ENCODE assay signal across 8 mouse cellular contexts in genomic region chr12:112151244-112151979, GRCm38 (mm10). TPM values are rescaled to one million over a fixed set of nuclear protein-coding genes. Genes with fewer than 3 reads are reported as not detected.
DNase-seq lines count a peak whose midpoint lies in the region; ATAC-seq lines count a peak whose summit lies in the region.

No protein-coding gene starts in this region.

- 57% methylated on average over 12 of the region's 12 CpGs for WGBS in heart, embryonic 16.5 days
- 32% methylated on average over 12 of the region's 12 CpGs for WGBS in stomach, embryonic 14.5 days

- no peaks in the 10 kb centered on the region for H3K9me3 ChIP-seq in heart, embryonic 16.5 days (replicated peaks; ENCODE audit: control insufficient read depth, low read length)
- H3K9me3 ChIP-seq in stomach, embryonic 14.5 days (ENCODE audit: control insufficient read depth, low read depth, low read length), result no peaks in the 10 kb centered on the region

- intact Hi-C loops in left cerebral cortex, postnatal 4 days (cut with DNase I), result no loop called here

- H3K4me1 ChIP-seq in heart, embryonic 16.5 days (ENCODE audit: control insufficient read depth, insufficient read depth, low read length), result peaks cover 20% of the 10 kb centered on the region
- peaks cover 20% of the 10 kb centered on the region for H3K4me1 ChIP-seq in stomach, embryonic 14.5 days (ENCODE audit: control insufficient read depth, insufficient read depth, low read length)

- no peak overlapping the region for H3K4me2 ChIP-seq in heart, embryonic 16.5 days (ENCODE audit: low read depth, low read length)
- no peak overlapping the region for H3K4me2 ChIP-seq in stomach, embryonic 14.5 days (replicated peaks; ENCODE audit: low read depth, low read length)

- DNase-seq in testis, postnatal 14 days (ENCODE audit: low spot score), result peak; percentile 61
- DNase-seq in testis, postnatal 10 days (ENCODE audit: low spot score), result no peak
- peak; percentile 42 for DNase-seq in liver
- DNase-seq in left cerebral cortex, postnatal 4 days, result no peak
- no peak for DNase-seq in urinary bladder, adult 2 months (ENCODE audit: low spot score)
- DNase-seq in cerebellum, adult 11 months, result no peak

- peaks cover 15% of the 10 kb centered on the region for H3K27me3 ChIP-seq in heart, embryonic 16.5 days (ENCODE audit: control insufficient read depth, insufficient read depth, low read length)
- H3K27me3 ChIP-seq in stomach, embryonic 14.5 days (ENCODE audit: control insufficient read depth, insufficient read depth, low read length), result no peaks in the 10 kb centered on the region

- no peak for ATAC-seq in heart, embryonic 16.5 days (replicated peaks; ENCODE audit: extremely low read depth, insufficient read depth, low FRiP score)
- ATAC-seq in stomach, embryonic 14.5 days (ENCODE audit: insufficient number of reproducible peaks, insufficient read depth, low FRiP score, low read depth), result no peak

- H3K36me3 ChIP-seq in heart, embryonic 16.5 days (ENCODE audit: control insufficient read depth, insufficient read depth), result no peaks in the 10 kb centered on the region
- H3K36me3 ChIP-seq in stomach, embryonic 14.5 days (ENCODE audit: control insufficient read depth, insufficient read depth, low read length), result no peaks in the 10 kb centered on the region

- no peak overlapping the region for H3K4me3 ChIP-seq in heart, embryonic 16.5 days (ENCODE audit: low read length)
- no peak overlapping the region for H3K4me3 ChIP-seq in stomach, embryonic 14.5 days (ENCODE audit: low read depth, low read length)

- peak overlapping the region; percentile 1 for H3K27ac ChIP-seq in heart, embryonic 16.5 days (ENCODE audit: low read length)
- peak overlapping the region; percentile 27; the same call in 1 of the 2 replicates for H3K27ac ChIP-seq in stomach, embryonic 14.5 days (ENCODE audit: low read length)

- H3K9ac ChIP-seq in heart, embryonic 16.5 days (ENCODE audit: low read length), result no peak overlapping the region
- no peak overlapping the region for H3K9ac ChIP-seq in stomach, embryonic 14.5 days (replicated peaks; ENCODE audit: low read depth, low read length)

RNA-seq across cellular contexts. Expression of gene Kif26a, which starts 5.4 kb away (rescaled TPM):
- polyA plus RNA-seq in heart, embryonic 16.5 days (2015; fragmentation: Nextera tagmentation; extraction: Ambion mirVana), result 2.1 and 2.8 TPM in 2 replicates
- polyA plus RNA-seq in stomach, embryonic 14.5 days (2014; fragmentation: Nextera tagmentation; extraction: Ambion mirVana), result 2.9 and 3.0 TPM in 2 replicates
- 10 to 100 TPM; 23.0 to 24.6 TPM for total RNA-seq in left cerebral cortex, postnatal 4 days (2021)
- 8.3 and 9.0 TPM in 2 replicates for polyA plus RNA-seq in urinary bladder, adult 2 months (2012; rRNA removed)

RNA-seq across cellular contexts. Expression of gene Aspg, which starts 44.9 kb away (rescaled TPM):
- 0.59 and 0.65 TPM in 2 replicates for polyA plus RNA-seq in heart, embryonic 16.5 days (2015; fragmentation: Nextera tagmentation; extraction: Ambion mirVana)
- 1.7 TPM in 2 replicates for polyA plus RNA-seq in stomach, embryonic 14.5 days (2014; fragmentation: Nextera tagmentation; extraction: Ambion mirVana)
- 1 to 10 TPM; 1.2 to 1.4 TPM for total RNA-seq in left cerebral cortex, postnatal 4 days (2021)
- polyA plus RNA-seq in urinary bladder, adult 2 months (2012; rRNA removed), result 0.74 and 1.2 TPM in 2 replicates

Comparison
In these comparisons a context has a peak if more than half of its experiments do, and no peak if none do; other contexts are left out.
1. DNase-seq: peak in testis, postnatal 14 days (single experiment) and liver (single experiment); none in testis, postnatal 10 days (single experiment), left cerebral cortex, postnatal 4 days (single experiment), urinary bladder, adult 2 months (single experiment) and cerebellum, adult 11 months (single experiment).